Mouse (Mus musculus) activated CD4-positive, CD25-positive, alpha-beta regulatory T cell, adult 9 weeks (primary cell): ENCODE measurements around the gene Lyg2. TPM values are rescaled to one million over a fixed set of nuclear protein-coding genes. Genes with fewer than 3 reads are reported as not detected.

Experiments
- polyA plus RNA-seq: library from polyadenylated mRNA; unstranded; fragments of 100-300 nt; shearing (Covaris generic); gene quantifications from one replicate; pipeline ENCODE4 v1.2.1, GENCODE M21; 2017

Gene Lyg2
- not detected for polyA plus RNA-seq

GRCm38 (mm10) chr1:37916393-37916792 is at the start of gene Lyg2:
Gene Lyg2, minus strand, starts transcription at chr1:37916493.

GRCm38 (mm10) chr1:37957659-37958058 is 41.4 kb upstream of the Lyg2 start, which contains the start of gene Lyg1:
Gene Lyg1, minus strand, starts transcription at chr1:37957759.

GRCm38 (mm10) chr1:37890025-37890652 is 26.2 kb downstream of the Lyg2 start, which contains the start of the genes Mitd1 and Mrpl30:
Gene Mitd1, minus strand, starts transcription at chr1:37890411.
Gene Mrpl30, plus strand, starts transcription at chr1:37890477.

GRCm38 (mm10) chr1:37871704-37872103 is 44.6 kb downstream of the Lyg2 start, which contains the start of gene Lipt1:
Gene Lipt1, plus strand, starts transcription at chr1:37871738.

GRCm38 (mm10) chr1:37866286-37866685 is 50.0 kb downstream of the Lyg2 start, which contains the start of gene Tsga10:
Gene Tsga10, minus strand, starts transcription at chr1:37866429.

Other genes starting within 250 kb of the Lyg2 start
- 0.54 TPM for gene 2010300C02Rik, start 196.4 kb downstream of the Lyg2 start, polyA plus RNA-seq
- 2.4 TPM for gene Tsga10, start 50.1 kb downstream of the Lyg2 start, polyA plus RNA-seq
- gene Lipt1, start 44.8 kb downstream of the Lyg2 start, polyA plus RNA-seq, result 7.1 TPM
- 95.6 TPM for gene Mitd1, start 26.1 kb downstream of the Lyg2 start, polyA plus RNA-seq
- 195 TPM for gene Mrpl30, start 26.0 kb downstream of the Lyg2 start, polyA plus RNA-seq
- gene Lyg1, start 41.3 kb upstream of the Lyg2 start, polyA plus RNA-seq, result not detected
- gene Txndc9, start 81.4 kb upstream of the Lyg2 start, polyA plus RNA-seq, result 123 TPM
- 21.4 TPM for gene Eif5b, start 81.5 kb upstream of the Lyg2 start, polyA plus RNA-seq
- 8.1 TPM for gene Rev1, start 213.3 kb upstream of the Lyg2 start, polyA plus RNA-seq